Mouse (Mus musculus): Measurements from ENCODE around the gene Pdcd1lg2.

DNA sequence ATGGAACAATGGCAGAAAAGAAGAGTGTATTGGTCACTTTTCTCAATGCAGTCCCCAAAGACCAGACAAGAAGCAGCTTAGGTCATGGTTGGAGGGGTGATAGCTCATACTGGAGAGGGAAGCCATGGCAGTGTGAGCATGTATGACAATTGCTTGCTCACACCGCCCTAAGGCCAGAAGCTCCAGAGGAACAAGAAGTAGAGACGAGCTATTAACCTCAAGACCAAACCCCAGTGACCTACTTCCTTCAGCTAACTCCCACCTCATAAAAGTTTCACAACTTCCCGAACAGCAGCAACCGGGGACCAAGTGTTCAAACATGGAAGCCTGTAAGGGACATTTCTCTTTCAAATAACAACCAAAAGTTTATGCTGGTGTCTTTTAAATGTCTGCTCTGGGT is 51.7 kb downstream of the Pdcd1lg2 start:
- TF ChIP-seq CTCF (IDR thresholded peaks at IDR 0.05; ENCODE audit: borderline replicate concordance, control insufficient read depth, extremely low read depth, insufficient read depth, low read length, poor library complexity) (no peak), POLR2A (IDR thresholded peaks at IDR 0.05; ENCODE audit: control insufficient read depth, extremely low read depth, insufficient read depth, low read length, poor library complexity) (no peak)

All from thymus, adult 2 months (tissue).